Mouse (Mus musculus) olfactory bulb, adult 2 months (tissue): ENCODE data around the gene Gas2l1.

Experiments
- CTCF ChIP-seq: fragments of 200-500 bp; IDR thresholded peaks from 2 replicates; pipeline ENCODE4 v1.5.1; 2012; ENCODE audit warnings: low read depth, mild to moderate bottlenecking, low read length, moderate library complexity; ENCODE audit not compliant: insufficient read depth
- POLR2A ChIP-seq: fragments of 200-500 bp; IDR thresholded peaks from 2 replicates; pipeline ENCODE4 v1.6.1; 2012; ENCODE audit warnings: mild to moderate bottlenecking, low read depth, low read length, moderate library complexity; ENCODE audit not compliant: insufficient read depth

GRCm38 (mm10) chr11:5009354-5010074, 55.6 kb downstream of the Gas2l1 start:
- TF ChIP-seq CTCF (no peak), POLR2A (no peak)
